Mouse (Mus musculus) ES-Bruce4 (cell line): Measurements from ENCODE around the gene Umad1.

Experiments used
- CTCF ChIP-seq: IDR thresholded peaks from one replicate; pipeline ENCODE4 v1.8.1; 2011; ENCODE audit warnings: low read depth, low read length
- EP300 ChIP-seq: IDR thresholded peaks from 2 replicates; pipeline ENCODE4 v1.6.1; 2011; ENCODE audit warnings: low read depth, low read length; ENCODE audit not compliant: insufficient read depth
- POLR2A ChIP-seq: IDR thresholded peaks from one replicate; pipeline ENCODE4 v1.8.1; 2011; ENCODE audit warnings: low read length; ENCODE audit not compliant: insufficient read depth

DNA sequence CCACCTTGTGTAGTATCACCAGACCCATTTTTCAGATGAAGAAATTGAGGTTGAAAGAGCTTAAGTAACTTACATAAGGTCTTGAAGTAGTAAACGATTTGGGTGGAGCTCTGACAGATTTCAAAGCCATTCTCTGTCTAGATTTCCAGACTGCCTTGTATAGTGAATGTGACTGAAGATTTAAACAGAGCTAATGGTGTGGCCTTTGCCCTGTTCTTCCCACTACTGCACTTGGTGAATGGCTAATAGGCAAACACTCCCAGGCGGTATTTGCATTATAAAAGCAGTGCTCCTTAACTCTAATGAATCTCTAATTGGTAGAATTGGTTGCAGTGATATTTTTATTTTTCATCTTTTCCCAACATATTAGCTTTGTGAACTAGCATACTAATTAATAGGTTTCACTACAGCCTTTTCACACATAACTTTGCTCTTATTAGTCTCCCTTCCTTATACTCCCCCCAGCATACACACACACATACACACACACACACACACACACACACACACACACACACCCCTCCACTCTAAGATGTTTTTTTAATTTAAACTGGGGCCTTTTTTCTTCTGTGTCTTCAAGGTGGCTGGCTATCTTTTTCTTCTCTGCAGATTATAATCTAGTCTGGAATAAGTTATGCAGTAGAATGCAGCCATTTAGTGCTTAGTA lies 109.2 kb downstream of the Umad1 start:
- no peak for TF ChIP-seq CTCF
- TF ChIP-seq EP300: no peak
- no peak for TF ChIP-seq POLR2A
